Mouse (Mus musculus) CH12.LX (cell line): ENCODE data around the gene Trpc2. TPM values are rescaled to one million over a fixed set of nuclear protein-coding genes. Genes with fewer than 3 reads are reported as not detected.

Experiments used
- DNase-seq: peaks from one replicate; pipeline ENCODE4 v3.0.0-alpha.2; 2013; ENCODE audit errors: extremely low read depth
- H3K27ac ChIP-seq: 2 replicates; pipeline ENCODE4 v1.5.1; 2012; ENCODE audit warnings: low read depth, mild to moderate bottlenecking, control low read depth, moderate library complexity; ENCODE audit not compliant: insufficient read depth
- H3K27me3 ChIP-seq: replicated peaks from 2 replicates; pipeline ENCODE3; 2012; ENCODE audit warnings: inconsistent platforms
- H3K36me3 ChIP-seq, 2 experiments: replicated peaks in 1 of 2; 2 replicates each; pipeline versions ENCODE3 to v1.6.1; 2012; ENCODE audit warnings: inconsistent platforms in 1 of 2, low read length in 1 of 2, mild to moderate bottlenecking in 1 of 2, mixed read lengths in 1 of 2, moderate library complexity in 1 of 2; ENCODE audit not compliant: control insufficient read depth in 1 of 2, insufficient read depth in 1 of 2
- H3K4me1 ChIP-seq, 2 experiments: 2 replicates each; pipeline ENCODE4 v1.6.1; 2012; ENCODE audit warnings: inconsistent platforms in 1 of 2, moderate library complexity in 1 of 2; ENCODE audit not compliant: insufficient read depth in 2 of 2, control insufficient read depth in 1 of 2
- H3K4me2 ChIP-seq: 2 replicates; pipeline ENCODE4 v1.6.1; 2012; ENCODE audit warnings: low read depth, mild to moderate bottlenecking, control low read depth; ENCODE audit not compliant: poor library complexity, insufficient read depth, severe bottlenecking
- H3K4me3 ChIP-seq, 3 experiments: fragments of 150-350 bp in 1 of 3; sonication (generic) in 1 of 3; replicated peaks in 1 of 3; 2 replicates each; pipeline versions ENCODE3 to v1.5.1; 2011 to 2012; ENCODE audit warnings: low read depth in 2 of 3, low read length in 2 of 3, mild to moderate bottlenecking in 2 of 3, moderate library complexity in 2 of 3, control low read depth in 1 of 3, improper control_type of control experiment in 1 of 3, inconsistent platforms in 1 of 3, mixed read lengths in 1 of 3; ENCODE audit not compliant: poor library complexity in 1 of 3
- H3K79me2 ChIP-seq: replicated peaks from 2 replicates; pipeline ENCODE4 v1.6.1; 2012; ENCODE audit warnings: mild to moderate bottlenecking, moderate library complexity; ENCODE audit not compliant: control insufficient read depth, poor library complexity, insufficient read depth, severe bottlenecking; ENCODE audit errors: extremely low read depth
- H3K9ac ChIP-seq: 2 replicates; pipeline ENCODE4 v1.6.1; 2012; ENCODE audit warnings: low read depth, mild to moderate bottlenecking, control low read depth, moderate library complexity; ENCODE audit not compliant: insufficient read depth
- H3K9me3 ChIP-seq: replicated peaks from 2 replicates; pipeline ENCODE3; 2012; ENCODE audit warnings: low read length, inconsistent platforms, mixed read lengths
- CHD1 ChIP-seq: IDR thresholded peaks from 2 replicates; pipeline ENCODE4 v1.6.1; 2012; ENCODE audit warnings: low read depth, low read length, improper control_type of control experiment, inconsistent platforms
- CTCF ChIP-seq, 2 experiments: IDR thresholded peaks in 1 of 2; conservative IDR thresholded peaks in 1 of 2; 2 replicates each; pipeline ENCODE4 v1.5.1; 2011 to 2012; ENCODE audit warnings: low read depth in 2 of 2, low read length in 2 of 2, improper control_type of control experiment in 1 of 2, inconsistent platforms in 1 of 2, mild to moderate bottlenecking in 1 of 2, moderate library complexity in 1 of 2
- E2F4 ChIP-seq: IDR thresholded peaks from 2 replicates; pipeline ENCODE4 v1.6.1; 2011; ENCODE audit warnings: low read depth, low read length, improper control_type of control experiment; ENCODE audit not compliant: insufficient replicate concordance
- ELF1 ChIP-seq: IDR thresholded peaks from 2 replicates; pipeline ENCODE4 v1.6.1; 2014; ENCODE audit warnings: low read depth, mild to moderate bottlenecking, inconsistent platforms, low read length, improper control_type of control experiment
- ETS1 ChIP-seq: conservative IDR thresholded peaks from 2 replicates; pipeline ENCODE4 v1.6.1; 2012; ENCODE audit warnings: low read depth, mild to moderate bottlenecking, inconsistent platforms, low read length, improper control_type of control experiment, moderate library complexity
- GABPA ChIP-seq: IDR thresholded peaks from 2 replicates; pipeline ENCODE4 v1.6.1; 2012; ENCODE audit warnings: low read depth, low read length, improper control_type of control experiment, inconsistent platforms; ENCODE audit not compliant: insufficient replicate concordance
- HCFC1 ChIP-seq: IDR thresholded peaks from 2 replicates; pipeline ENCODE4 v1.6.1; 2012; ENCODE audit warnings: low read depth, mild to moderate bottlenecking, inconsistent platforms, low read length, improper control_type of control experiment
- JUN ChIP-seq: IDR thresholded peaks from 2 replicates; pipeline ENCODE4 v1.6.1; 2011; ENCODE audit warnings: low read depth, mild to moderate bottlenecking, low read length, improper control_type of control experiment, moderate library complexity; ENCODE audit not compliant: insufficient read depth
- JUND ChIP-seq: conservative IDR thresholded peaks from 2 replicates; pipeline ENCODE4 v1.6.1; 2011; ENCODE audit warnings: low read depth, low read length, improper control_type of control experiment
- MEF2A ChIP-seq: IDR thresholded peaks from 2 replicates; pipeline ENCODE4 v1.6.1; 2014; ENCODE audit warnings: low read depth, mild to moderate bottlenecking, inconsistent platforms, low read length, improper control_type of control experiment, borderline replicate concordance
- MXI1 ChIP-seq: IDR thresholded peaks from 2 replicates; pipeline ENCODE4 v1.6.1; 2011; ENCODE audit warnings: mild to moderate bottlenecking, low read depth, low read length, improper control_type of control experiment
- MYC ChIP-seq: IDR thresholded peaks from 2 replicates; pipeline ENCODE4 v1.6.1; 2011; ENCODE audit warnings: low read depth, mild to moderate bottlenecking, improper control_type of control experiment, low read length
- NRF1 ChIP-seq: IDR thresholded peaks from 2 replicates; pipeline ENCODE4 v1.6.1; 2014; ENCODE audit warnings: low read depth, mild to moderate bottlenecking, inconsistent platforms, low read length, improper control_type of control experiment, moderate library complexity
- RCOR1 ChIP-seq: conservative IDR thresholded peaks from 2 replicates; pipeline ENCODE4 v1.6.1; 2012; ENCODE audit warnings: low read depth, mild to moderate bottlenecking, inconsistent platforms, low read length, improper control_type of control experiment
- TCF12 ChIP-seq: IDR thresholded peaks from 2 replicates; pipeline ENCODE4 v1.6.1; 2014; ENCODE audit warnings: low read depth, mild to moderate bottlenecking, inconsistent platforms, low read length, improper control_type of control experiment
- dilution Hi-C: fragments of 300-500 bp; cut with MboI; formaldehyde crosslinking; loops from 2 replicates; pipeline ENCODE4 v1.14.3; 2020; ENCODE audit warnings: low sequenced_read_pairs; ENCODE audit not compliant: extremely low pct_unique_long_range_greater_than_20kb, extremely low pct_ligation_motif_present
- in situ Hi-C: fragments of 300-500 bp; cut with MboI; formaldehyde crosslinking; loops from 3 replicates; pipeline ENCODE4 v1.14.3; 2019; ENCODE audit warnings: low sequenced_read_pairs, low pct_ligation_motif_present, low pct_unique_long_range_greater_than_20kb, mixed read lengths
- polyA plus RNA-seq: library from polyadenylated mRNA; unstranded; fragments of >175 nt; gene quantifications from 2 replicates; pipeline ENCODE4 v1.2.1, GENCODE M21; 2012; ENCODE audit warnings: low read depth; ENCODE audit not compliant: insufficient read length
- total RNA-seq, 2 experiments: library from RNA; depleted of rRNA; stranded (reverse); fragments of 300-350 nt in 1 of 2; fragments of >200 nt in 1 of 2; gene quantifications; 2 replicates each; pipeline ENCODE4 v1.2.3; 2012 to 2014

The Trpc2 gene
- total and polyA plus RNA-seq, 3 experiments, result 0.17 to 0.24 TPM; not detected in 1

GRCm38 (mm10) chr7:102101487-102101886 is 18.6 kb downstream of the Trpc2 start, which contains the start of gene Art1:
TSS of gene Art1 (plus strand) at chr7:102101743.
- in situ Hi-C loops, result no loop called here
- TF ChIP-seq CTCF (conservative IDR thresholded peaks at IDR 0.05 in 1 of 2, IDR thresholded peaks at IDR 0.05 in 1 of 2; ENCODE audit: low read depth in 2 of 2, low read length in 2 of 2), result no peak
- no peak for TF ChIP-seq TCF12
- TF ChIP-seq ETS1, result no peak
- no peak for TF ChIP-seq HCFC1
- no peak for TF ChIP-seq CHD1
- no peak for TF ChIP-seq JUND
- no peak for TF ChIP-seq MXI1
- no peak for TF ChIP-seq GABPA
- no peak for TF ChIP-seq NRF1
- no peak for TF ChIP-seq MYC
- no peak for TF ChIP-seq E2F4
- no peak within 1 kb of the TSS for H3K4me2 ChIP-seq
- H3K79me2 ChIP-seq, result no peaks in the 10 kb centered on the region
- H3K9me3 ChIP-seq, result no peaks in the 10 kb centered on the region
- peaks cover 0 to 25% of the 10 kb centered on the region in 2 experiments; a peak in 3 of 4 replicates for H3K4me1 ChIP-seq
- dilution Hi-C loops, result no loop called here
- no peak within 1 kb of the TSS for H3K9ac ChIP-seq
- peak within 1 kb of the TSS; percentile 35 to 55 (median 44) for H3K4me3 ChIP-seq
- H3K27me3 ChIP-seq, result no peaks in the 10 kb centered on the region
- no peak for DNase-seq
- no peak within 1 kb of the TSS for H3K27ac ChIP-seq
- H3K36me3 ChIP-seq, result peaks cover 0 to 30% of the 10 kb centered on the region in 2 experiments

GRCm38 (mm10) chr7:102102241-102102640 is 19.3 kb downstream of the Trpc2 start:
- Histone ChIP-seq H3K9ac (no peak overlapping the region), H3K36me3 (peaks cover 0 to 22% of the 10 kb centered on the region in 2 experiments), H3K79me2 (no peaks in the 10 kb centered on the region), H3K4me2 (no peak overlapping the region), H3K9me3 (no peaks in the 10 kb centered on the region), H3K27ac (no peak overlapping the region), H3K4me1 (peaks cover 0 to 25% of the 10 kb centered on the region in 2 experiments; a peak in 3 of 4 replicates), H3K27me3 (no peaks in the 10 kb centered on the region), H3K4me3 (peak overlapping the region; percentile 35 to 55 (median 44))
- in situ Hi-C loops (no loop called here), dilution Hi-C loops (no loop called here)
- DNase-seq, result peak; percentile 40
- TF ChIP-seq MEF2A, result no peak
- TF ChIP-seq MYC, result no peak
- no peak for TF ChIP-seq CHD1
- TF ChIP-seq RCOR1, result no peak
- TF ChIP-seq ELF1, result no peak
- TF ChIP-seq HCFC1, result no peak
- no peak for TF ChIP-seq JUN
